In genomic region chr16:64166036-64166435, GRCm38 (mm10) we compare ENCODE assay signal across 17 mouse cellular contexts.
A peak's percentile ranks its signal among the peaks of the same experiment; 100 is the strongest.
DNase-seq lines count a peak whose midpoint lies in the region; ATAC-seq and TF ChIP-seq lines count a peak whose summit lies in the region.
"Had no signal": no experiment of that assay in that cellular context is flagged by ENCODE, and none has a peak within 500 bp of the region (broad histone marks: within the 10 kb centered on the region; RNA-seq: fewer than 3 reads in every experiment).

No protein-coding gene starts in this region.

- no peaks in the 10 kb centered on the region for H3K79me2 ChIP-seq in liver, adult 2 months (ENCODE audit: control insufficient read depth, insufficient read depth, low read length)

- no peak overlapping the region for H3K27ac ChIP-seq in liver, adult 2 months (replicated peaks; ENCODE audit: insufficient read depth, low read depth, low read length)
- no peak overlapping the region for H3K27ac ChIP-seq in liver, embryonic 12.5 days
- H3K27ac ChIP-seq in midbrain, embryonic 13.5 days = no peak overlapping the region
- H3K27ac ChIP-seq in midbrain, embryonic 15.5 days = no peak overlapping the region
- H3K27ac ChIP-seq: embryonic facial prominence, embryonic 13.5 days; forebrain, embryonic 13.5 days; heart, adult 2 months; hindbrain, embryonic 13.5 days; hindbrain, postnatal 0 days had no signal

- WGBS in liver, adult 2 months = 58% methylated on average over 2 of the region's 2 CpGs
- 62% methylated on average over 2 of the region's 2 CpGs for WGBS in liver, embryonic 12.5 days (ENCODE audit: insufficient replicate concordance)
- 78% methylated on average over 2 of the region's 2 CpGs for WGBS in midbrain, embryonic 13.5 days
- 83% methylated on average over 2 of the region's 2 CpGs for WGBS in midbrain, embryonic 15.5 days

- H3K27me3 ChIP-seq in liver, adult 2 months (ENCODE audit: control insufficient read depth, insufficient read depth, low read length) = no peaks in the 10 kb centered on the region
- no peaks in the 10 kb centered on the region for H3K27me3 ChIP-seq in liver, embryonic 12.5 days (replicated peaks)
- H3K27me3 ChIP-seq in midbrain, embryonic 13.5 days = no peaks in the 10 kb centered on the region
- H3K27me3 ChIP-seq in midbrain, embryonic 15.5 days (replicated peaks) = no peaks in the 10 kb centered on the region
- H3K27me3 ChIP-seq: embryonic facial prominence, embryonic 13.5 days; forebrain, embryonic 13.5 days; heart, embryonic 15.5 days; hindbrain, embryonic 13.5 days had no signal

- no peak overlapping the region for H3K9ac ChIP-seq in liver, adult 2 months (ENCODE audit: low read depth, low read length)
- no peak overlapping the region for H3K9ac ChIP-seq in liver, embryonic 12.5 days
- H3K9ac ChIP-seq in midbrain, embryonic 13.5 days (replicated peaks) = no peak overlapping the region
- H3K9ac ChIP-seq in midbrain, embryonic 15.5 days = no peak overlapping the region
- H3K9ac ChIP-seq: embryonic facial prominence, embryonic 13.5 days; forebrain, embryonic 13.5 days; heart, embryonic 15.5 days; hindbrain, embryonic 13.5 days had no signal

- H3K9me3 ChIP-seq in liver, embryonic 12.5 days (replicated peaks) = no peaks in the 10 kb centered on the region
- no peaks in the 10 kb centered on the region for H3K9me3 ChIP-seq in midbrain, embryonic 13.5 days
- H3K9me3 ChIP-seq in midbrain, embryonic 15.5 days = no peaks in the 10 kb centered on the region
- H3K9me3 ChIP-seq: embryonic facial prominence, embryonic 13.5 days; forebrain, embryonic 13.5 days; heart, embryonic 15.5 days; hindbrain, embryonic 13.5 days had no signal

- H3K4me3 ChIP-seq in liver, adult 2 months (ENCODE audit: insufficient read depth, low read depth, low read length) = no peak overlapping the region
- no peak overlapping the region for H3K4me3 ChIP-seq in liver, embryonic 12.5 days
- H3K4me3 ChIP-seq in midbrain, embryonic 13.5 days (replicated peaks) = no peak overlapping the region
- H3K4me3 ChIP-seq in midbrain, embryonic 15.5 days = no peak overlapping the region
- H3K4me3 ChIP-seq: embryonic facial prominence, embryonic 13.5 days; forebrain, embryonic 13.5 days; heart, adult 2 months; hindbrain, embryonic 13.5 days had no signal

- TF ChIP-seq CTCF in liver, adult 2 months (IDR thresholded peaks at IDR 0.05; ENCODE audit: low read depth, low read length) = no peak

- no peaks in the 10 kb centered on the region for H3K4me1 ChIP-seq in liver, adult 2 months (ENCODE audit: control insufficient read depth, insufficient read depth, low read length)
- H3K4me1 ChIP-seq in liver, embryonic 12.5 days = no peaks in the 10 kb centered on the region
- H3K4me1 ChIP-seq in midbrain, embryonic 13.5 days (replicated peaks) = peaks cover 11% of the 10 kb centered on the region; the same call in 1 of the 2 replicates
- no peaks in the 10 kb centered on the region; the same call in 1 of the 2 replicates for H3K4me1 ChIP-seq in midbrain, embryonic 15.5 days
- H3K4me1 ChIP-seq: hindbrain, embryonic 13.5 days had no signal

- ATAC-seq in liver, embryonic 12.5 days = no peak
- no peak for ATAC-seq in midbrain, embryonic 13.5 days
- no peak for ATAC-seq in midbrain, embryonic 15.5 days (replicated peaks)
- ATAC-seq: hindbrain, postnatal 0 days had no signal

- H3K36me3 ChIP-seq in liver, adult 2 months (ENCODE audit: control insufficient read depth, insufficient read depth, low read length) = no peaks in the 10 kb centered on the region
- H3K36me3 ChIP-seq in liver, embryonic 12.5 days = no peaks in the 10 kb centered on the region
- no peaks in the 10 kb centered on the region for H3K36me3 ChIP-seq in midbrain, embryonic 13.5 days
- no peaks in the 10 kb centered on the region for H3K36me3 ChIP-seq in midbrain, embryonic 15.5 days (replicated peaks)
- H3K36me3 ChIP-seq: embryonic facial prominence, embryonic 13.5 days; heart, embryonic 15.5 days; hindbrain, embryonic 13.5 days had no signal

- no peak for TF ChIP-seq POLR2A in liver, adult 2 months (IDR thresholded peaks at IDR 0.05; ENCODE audit: extremely low read depth, insufficient read depth, low read length)

- DNase-seq in cerebellum, adult 11-12 months = peak; percentile 2
- DNase-seq in cerebellum, adult 9-11 months = no peak
- DNase-seq in liver, adult 2 months (ENCODE audit: extremely low read depth, low read depth, low spot score) = peak; percentile 14
- DNase-seq in cerebellum, postnatal 10 days = peak; percentile 78
- DNase-seq: gastrocnemius, postnatal 14 days; heart, postnatal 14 days; kidney, adult 11 months; kidney, adult 9 months had no signal

- no peak overlapping the region for H3K4me2 ChIP-seq in liver, embryonic 12.5 days
- H3K4me2 ChIP-seq in midbrain, embryonic 13.5 days (replicated peaks) = no peak overlapping the region
- H3K4me2 ChIP-seq in midbrain, embryonic 15.5 days = no peak overlapping the region
- H3K4me2 ChIP-seq: embryonic facial prominence, embryonic 13.5 days; hindbrain, embryonic 13.5 days had no signal
